Mouse (Mus musculus) left cerebral cortex, adult 18-20 months (tissue): ENCODE results near the gene Ankar. TPM values are rescaled to one million over a fixed set of nuclear protein-coding genes. Genes with fewer than 3 reads are reported as not detected.

ENCODE experiments used
- DNase-seq, 2 experiments: peaks; one replicate each; pipeline ENCODE4 v3.0.0; 2021 to 2022; ENCODE audit warnings: low spot score in 2 of 2, mixed read lengths in 1 of 2
- total RNA-seq, 2 experiments: library from RNA; stranded (reverse); gene quantifications; 2 replicates each; pipeline ENCODE4 v1.2.3; 2021

Ankar gene
- total RNA-seq, 2 experiments from 2014 or later: not detected

DNA sequence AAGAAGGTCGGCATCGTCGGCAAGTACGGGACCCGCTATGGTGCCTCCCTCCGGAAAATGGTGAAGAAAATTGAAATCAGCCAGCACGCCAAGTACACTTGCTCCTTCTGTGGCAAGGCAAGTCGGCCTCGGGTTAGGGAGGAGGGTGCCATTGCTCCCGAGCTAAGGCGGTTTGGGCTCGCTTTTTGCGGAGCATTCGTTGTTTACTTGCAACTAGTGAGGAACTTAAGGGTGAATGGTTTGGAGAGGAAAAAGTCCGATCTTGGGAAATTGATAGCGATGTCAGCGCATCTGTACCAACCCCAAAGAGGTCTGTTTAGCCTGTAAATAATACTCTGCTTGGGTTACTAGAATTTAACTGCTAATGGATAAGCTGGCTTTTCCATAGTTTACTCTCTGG is 11.3 kb upstream of the Ankar start:
- DNase-seq: no peak

- peak; percentile 97 for DNase-seq
Measured at GRCm38 (mm10) chr1:72710753-72711653, 10.6 kb upstream of the Ankar start, which contains the start of gene Rpl37a. Rpl37a (plus strand) TSS chr1:72711290.

GRCm38 (mm10) chr1:72707525-72707924 is 7.1 kb upstream of the Ankar start:
- no peak for DNase-seq

DNA sequence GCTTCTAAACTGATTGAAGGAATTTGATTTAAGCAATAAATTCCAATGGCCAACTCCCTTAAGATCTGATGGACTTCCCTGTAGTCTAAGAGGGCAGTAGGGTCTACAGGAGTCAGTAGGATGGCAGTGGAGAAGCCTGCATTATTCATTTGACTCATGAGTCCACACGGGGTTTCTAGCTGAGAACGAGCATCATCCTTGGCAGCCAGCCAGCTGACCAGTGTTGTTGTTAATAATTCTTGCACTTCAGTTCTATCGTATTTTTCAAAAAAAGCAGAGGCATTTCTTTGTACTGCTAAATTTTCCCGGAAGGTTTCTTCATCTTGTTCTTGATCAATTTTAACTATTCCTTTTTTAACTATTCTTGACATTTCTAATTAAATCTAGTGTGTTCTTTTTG is 1.7 kb downstream of the Ankar start:
- no peak for DNase-seq

DNA sequence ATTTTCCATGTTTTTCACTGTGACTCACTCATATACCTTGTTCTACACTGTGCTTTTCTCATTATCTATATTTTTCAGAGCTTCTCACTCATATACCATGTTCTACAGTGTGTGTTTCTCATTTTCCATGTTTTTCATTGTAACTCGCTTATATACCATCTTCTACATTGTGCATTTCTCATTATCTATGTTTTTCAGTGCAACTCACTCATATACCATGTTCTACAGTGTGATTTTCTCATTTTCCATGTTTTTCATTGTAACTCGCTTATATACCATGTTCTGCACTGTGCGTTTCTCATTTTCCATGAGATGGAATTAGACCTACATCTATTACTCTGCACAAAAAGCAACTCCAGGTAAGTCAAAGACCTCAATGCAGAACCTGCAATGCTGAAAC is 4.1 kb downstream of the Ankar start:
- no peak for DNase-seq

DNA sequence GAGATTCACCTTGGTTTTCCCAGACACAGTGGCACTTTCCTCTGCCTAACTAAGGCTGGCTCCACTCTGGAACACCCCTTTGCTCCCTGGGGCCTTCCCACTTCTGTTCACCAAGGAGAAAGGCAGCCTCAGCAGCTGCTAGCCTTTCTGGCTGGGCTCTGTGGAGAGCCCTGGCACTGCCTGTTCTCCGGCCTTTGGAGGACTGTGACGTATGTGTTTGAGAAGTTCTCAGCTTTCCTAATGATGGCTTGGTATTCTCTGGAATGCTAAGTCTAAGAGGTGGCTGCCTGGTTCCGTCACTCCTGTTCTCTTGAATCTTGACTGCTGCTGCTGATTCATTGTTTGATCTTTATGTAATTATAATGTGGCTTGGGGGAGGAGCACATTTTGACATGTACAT is 27.3 kb downstream of the Ankar start:
- no peak for DNase-seq

DNA sequence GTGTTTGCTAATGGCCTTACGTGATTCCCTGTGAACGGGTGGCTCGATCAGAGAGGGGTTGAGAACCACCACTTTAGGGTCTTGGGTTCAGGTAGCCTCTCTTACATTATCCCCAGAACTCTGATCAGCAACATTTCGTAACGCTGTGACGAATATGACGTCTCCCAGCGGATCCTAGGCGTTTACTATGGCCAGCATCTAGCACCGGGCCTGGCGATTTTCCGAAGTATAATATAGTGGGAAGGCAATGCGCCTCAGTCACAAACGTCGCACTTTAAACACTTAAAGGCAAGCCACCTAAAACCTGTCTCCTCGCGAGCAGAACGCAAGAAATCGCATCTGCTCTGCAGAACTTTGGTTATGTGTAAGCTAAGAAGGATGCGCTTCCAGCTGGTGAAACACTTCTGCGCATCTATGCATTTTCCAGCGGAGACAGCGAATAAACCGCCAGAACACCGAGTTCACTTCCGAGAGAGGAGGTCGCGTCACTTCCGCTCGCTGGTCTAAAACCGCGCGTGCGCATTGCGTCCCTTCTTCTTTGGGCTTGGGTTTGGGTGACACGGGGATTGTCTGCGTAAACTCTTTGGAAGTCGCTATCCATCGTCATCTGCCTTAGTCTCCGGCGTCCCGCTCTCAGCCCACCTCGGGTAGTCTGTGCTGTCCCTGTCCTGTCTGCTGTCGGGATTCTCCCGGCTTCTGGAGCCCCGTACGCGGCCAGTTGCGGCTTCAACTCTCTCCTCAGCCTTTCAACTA is 59.5 kb downstream of the Ankar start:
- peak; percentile 56 to 59 for DNase-seq

DNA sequence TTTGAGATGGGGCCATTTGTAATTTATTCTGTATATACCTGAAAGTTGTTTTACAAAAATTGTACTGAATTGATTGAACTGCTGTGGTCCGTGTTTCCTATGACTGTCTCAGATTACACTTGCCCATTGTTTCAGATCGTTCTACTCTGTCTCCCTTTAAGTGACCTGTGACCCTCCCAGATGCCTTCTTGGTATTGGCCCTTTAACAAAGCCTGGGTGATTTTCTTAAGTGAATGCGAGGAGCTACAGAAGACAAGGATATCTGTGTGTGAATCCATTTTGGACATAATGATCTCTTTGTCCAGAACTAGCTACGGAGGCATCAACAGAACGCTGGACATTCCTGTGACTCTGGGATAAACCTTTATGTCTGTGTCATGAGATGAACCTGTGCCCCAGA is 65.2 kb downstream of the Ankar start:
- DNase-seq: no peak

GRCm38 (mm10) chr1:72612172-72612571 is 88.2 kb downstream of the Ankar start:
- no peak for DNase-seq

GRCm38 (mm10) chr1:72609887-72610877 is 90.2 kb downstream of the Ankar start:
- no peak for DNase-seq

GRCm38 (mm10) chr1:72609129-72609528 is 91.2 kb downstream of the Ankar start:
- DNase-seq: no peak

- no peak for DNase-seq
Measured at GRCm38 (mm10) chr1:72606186-72606673, 94.1 kb downstream of the Ankar start.

GRCm38 (mm10) chr1:72602803-72603202 is 97.6 kb downstream of the Ankar start:
- no peak for DNase-seq

DNA sequence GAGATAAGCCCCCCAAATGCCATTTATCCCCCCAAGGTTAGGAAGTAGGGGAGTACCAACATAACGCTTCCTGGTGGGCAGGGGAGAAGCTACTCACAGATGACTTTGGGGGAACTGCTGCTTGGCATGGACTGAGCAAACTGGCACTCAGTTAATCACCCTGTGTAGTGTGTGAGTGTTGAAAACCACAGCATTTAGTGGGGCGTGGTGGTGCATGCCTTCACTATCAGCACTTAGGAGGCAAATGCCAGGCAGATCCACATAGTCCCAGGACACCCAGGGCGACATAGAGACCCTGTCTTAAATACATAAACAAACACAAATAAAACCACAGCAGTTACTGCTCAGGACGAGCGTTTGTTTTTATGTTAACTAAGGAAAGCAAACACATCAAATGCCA is 98.2 kb downstream of the Ankar start:
- no peak for DNase-seq

DNA sequence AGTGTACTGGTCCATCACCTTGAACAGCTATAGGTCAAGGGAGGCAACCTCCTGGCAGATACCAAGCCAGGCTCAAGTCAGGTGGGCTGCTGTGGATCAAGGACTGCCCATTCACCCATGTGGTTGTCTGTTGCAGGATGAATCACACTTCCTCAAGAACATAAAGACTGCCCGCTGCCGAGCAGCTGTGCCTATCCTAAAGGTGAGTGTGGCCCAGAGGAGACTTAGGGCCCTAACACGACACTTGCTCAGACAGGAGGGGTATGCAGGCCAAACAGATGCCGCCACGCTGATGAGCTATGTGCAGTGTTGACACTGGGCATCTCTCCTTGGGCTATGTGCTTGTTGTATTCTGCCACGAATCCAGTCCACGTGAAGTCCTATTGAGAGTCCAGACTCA is 99.1 kb downstream of the Ankar start:
- DNase-seq: no peak

- DNase-seq: no peak
Measured at GRCm38 (mm10) chr1:72600778-72601177, 99.6 kb downstream of the Ankar start.

DNA sequence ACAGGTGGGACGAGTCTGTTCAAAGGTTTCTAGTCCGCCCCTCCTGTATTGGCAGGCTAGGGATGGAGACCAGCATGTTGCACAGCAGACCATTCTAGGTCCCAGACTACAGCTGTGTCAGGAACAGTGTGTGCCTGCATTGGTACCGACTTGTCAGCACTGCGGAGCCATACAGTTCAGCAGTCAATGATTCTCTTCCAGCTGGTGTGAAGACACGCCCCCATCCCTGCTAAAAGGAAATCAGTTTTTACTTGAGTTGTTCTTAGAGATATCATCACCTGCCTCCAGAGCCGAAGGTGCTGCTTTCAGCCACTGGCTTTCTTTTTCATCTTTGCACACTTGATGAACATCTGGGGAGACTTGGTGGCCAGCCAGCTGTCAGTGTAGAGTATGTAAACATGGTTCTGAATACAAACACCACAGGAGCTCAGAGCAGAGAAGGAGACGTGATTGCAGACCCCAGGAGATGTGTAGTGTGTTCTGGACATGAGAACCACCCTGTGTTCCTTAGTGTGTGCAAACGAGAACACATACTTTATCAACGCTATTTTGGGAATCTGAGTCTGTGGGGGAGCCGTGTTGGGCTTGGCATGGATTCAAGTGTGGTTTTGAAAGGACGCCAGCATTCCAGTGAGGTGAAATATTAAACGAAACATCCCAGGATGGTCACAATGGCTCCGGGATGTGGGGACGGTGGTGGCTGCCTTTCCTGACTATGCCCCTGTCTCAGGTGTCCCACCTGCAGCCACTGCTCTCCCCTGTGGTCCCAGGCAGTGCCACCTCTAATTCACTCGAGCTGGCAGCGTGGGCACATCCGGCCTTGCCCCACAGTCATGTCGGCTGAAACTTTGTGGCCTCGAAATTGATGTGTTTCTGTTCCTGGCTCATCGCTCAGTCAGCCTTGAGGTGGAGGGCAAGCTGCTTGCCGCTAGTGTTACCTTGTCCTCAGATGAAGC is 101.0 kb downstream of the Ankar start:
- DNase-seq: no peak

DNA sequence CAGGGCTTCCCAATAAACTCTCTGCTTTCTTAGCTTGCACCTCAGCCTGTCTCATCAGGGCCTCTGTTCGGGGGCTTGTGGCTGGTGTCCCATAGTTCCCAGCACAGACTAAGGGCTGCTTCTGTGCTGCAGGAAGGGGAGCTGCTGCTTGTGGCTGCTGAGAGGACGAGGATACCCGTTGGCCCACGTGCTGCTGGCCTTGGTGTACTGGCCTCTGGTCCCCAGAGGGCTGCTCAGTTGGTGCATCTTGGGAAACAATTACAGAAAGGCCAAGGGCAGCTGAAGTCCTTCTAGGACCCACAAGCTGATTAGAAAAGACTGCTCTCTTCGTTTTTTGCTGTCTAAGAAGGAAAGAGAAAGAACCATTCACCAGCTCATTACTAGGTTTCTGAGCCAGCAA is 104.1 kb downstream of the Ankar start:
- no peak for DNase-seq

DNA sequence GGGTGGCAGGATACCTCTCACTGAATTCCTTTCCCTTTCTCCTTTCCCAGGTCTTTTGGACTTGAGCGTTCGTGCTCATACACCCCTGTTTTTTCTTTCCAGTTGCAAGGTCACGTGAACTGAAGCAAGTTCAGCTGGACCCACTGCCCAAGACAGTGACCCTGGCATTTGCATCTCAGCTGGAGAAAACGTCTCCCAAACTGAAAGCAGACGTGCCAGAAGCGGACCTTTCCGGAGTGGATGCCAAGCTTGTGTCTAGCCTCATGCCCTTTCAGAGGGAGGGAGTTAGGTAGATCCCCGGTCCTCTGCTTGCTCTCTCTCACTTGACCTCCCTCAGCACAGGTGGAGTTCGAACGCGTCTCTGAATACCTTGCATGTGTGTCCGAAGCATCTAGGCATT is 104.7 kb downstream of the Ankar start:
- DNase-seq: no peak
